Comparison of ENCODE assay signal across 8 mouse cellular contexts in the genomic region with DNA sequence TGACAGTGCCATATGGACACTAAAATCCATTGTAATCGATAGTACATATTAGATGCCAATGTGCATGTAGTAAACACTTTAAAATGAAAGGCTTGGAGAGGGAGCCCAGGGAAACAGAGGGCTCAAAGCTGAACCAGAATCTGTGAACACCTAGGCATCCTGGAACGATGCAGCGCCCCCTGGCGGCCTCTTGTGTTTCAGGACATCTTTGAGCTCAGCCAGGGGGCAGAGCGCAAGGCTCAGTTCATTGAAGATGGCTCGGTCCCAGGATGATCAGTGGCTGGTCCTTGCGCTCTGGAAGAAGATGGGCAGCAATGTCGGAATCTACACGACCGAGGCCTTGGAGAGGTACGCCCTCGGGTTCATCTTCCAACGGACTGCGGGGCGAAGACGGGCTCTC. TPM values are rescaled to one million over a fixed set of nuclear protein-coding genes. Genes with fewer than 3 reads are reported as not detected.
DNase-seq lines count a peak whose midpoint lies in the region; ATAC-seq and TF ChIP-seq lines count a peak whose summit lies in the region.
"Not testable (repeated sequence)": the region's sequence is repeated elsewhere in the genome, so short reads cannot be mapped to it uniquely, and the experiment has no call there.

Gene Hbq1a, plus strand, starts transcription at position 205 of the 400 bp plus-strand sequence.

- H3K27me3 ChIP-seq in G1E (ENCODE audit: insufficient read depth, low read length): peaks cover 31% of the 10 kb centered on the region
- not testable (repeated sequence) for H3K27me3 ChIP-seq in hindbrain, embryonic 11.5 days (ENCODE audit: control insufficient read depth, insufficient read depth, low read length); liver, embryonic 16.5 days (ENCODE audit: control insufficient read depth, insufficient read depth, low read depth, low read length); neural tube, embryonic 11.5 days (ENCODE audit: control insufficient read depth, insufficient read depth, low read length); stomach, embryonic 14.5 days (ENCODE audit: control insufficient read depth, insufficient read depth, low read length)

- not testable (repeated sequence) for H3K36me3 ChIP-seq in G1E (replicated peaks); hindbrain, embryonic 11.5 days (ENCODE audit: control insufficient read depth, insufficient read depth, low read length); liver, embryonic 16.5 days (ENCODE audit: control insufficient read depth, insufficient read depth); neural tube, embryonic 11.5 days (ENCODE audit: control insufficient read depth, insufficient read depth, low read length); stomach, embryonic 14.5 days (ENCODE audit: control insufficient read depth, insufficient read depth, low read length)

- H3K4me1 ChIP-seq in G1E (ENCODE audit: insufficient read depth, low read depth, low read length): peaks cover 24% of the 10 kb centered on the region
- H3K4me1 ChIP-seq in hindbrain, embryonic 11.5 days (replicated peaks; ENCODE audit: control insufficient read depth, insufficient read depth, low read length); liver, embryonic 16.5 days (ENCODE audit: control insufficient read depth, low read depth, low read length); neural tube, embryonic 11.5 days (ENCODE audit: control insufficient read depth, insufficient read depth, low read length); stomach, embryonic 14.5 days (ENCODE audit: control insufficient read depth, insufficient read depth, low read length): not testable (repeated sequence)

- DNase-seq in G1E (ENCODE audit: low spot score): not testable (repeated sequence)
- peak; percentile 40 for DNase-seq in cerebellum, adult 9-11 months
- DNase-seq in hindbrain, embryonic 11.5 days (ENCODE audit: low spot score): peak; percentile 66
- peak; percentile 24 to 65 for DNase-seq in layer of hippocampus, adult 8-10 months (ENCODE audit: low spot score in 2 of 2)
- peak; percentile 64 for DNase-seq in neural tube, embryonic 11.5 days (ENCODE audit: low spot score)

- WGBS in hindbrain, embryonic 11.5 days: 10% methylated on average over 16 of the region's 16 CpGs
- 6% methylated on average over 16 of the region's 16 CpGs for WGBS in liver, embryonic 16.5 days (ENCODE audit: insufficient replicate concordance)
- 5% methylated on average over 16 of the region's 16 CpGs for WGBS in neural tube, embryonic 11.5 days
- 7% methylated on average over 16 of the region's 16 CpGs for WGBS in stomach, embryonic 14.5 days

- not testable (repeated sequence) for H3K4me3 ChIP-seq in G1E (ENCODE audit: low read depth, low read length); hindbrain, embryonic 11.5 days (ENCODE audit: low read depth, low read length); neural tube, embryonic 11.5 days (ENCODE audit: low read depth, low read length); stomach, embryonic 14.5 days (ENCODE audit: low read depth, low read length)
- H3K4me3 ChIP-seq in liver, embryonic 16.5 days (ENCODE audit: low read depth, low read length): peak within 1 kb of the TSS; percentile 54

- H3K27ac ChIP-seq in hindbrain, embryonic 11.5 days (ENCODE audit: low read depth, low read length); neural tube, embryonic 11.5 days (ENCODE audit: low read depth, low read length); stomach, embryonic 14.5 days (ENCODE audit: low read length): not testable (repeated sequence)
- H3K27ac ChIP-seq in liver, embryonic 16.5 days (ENCODE audit: low read length): peak within 1 kb of the TSS; percentile 71

- H3K9me3 ChIP-seq in G1E (replicated peaks); hindbrain, embryonic 11.5 days (ENCODE audit: control insufficient read depth, low read length); liver, embryonic 16.5 days (replicated peaks; ENCODE audit: control insufficient read depth, low read length); neural tube, embryonic 11.5 days (ENCODE audit: control insufficient read depth, low read length); stomach, embryonic 14.5 days (ENCODE audit: control insufficient read depth, low read depth, low read length): not testable (repeated sequence)

- ATAC-seq in G1E (ENCODE audit: extremely low read depth, insufficient number of reproducible peaks, low FRiP score, poor library complexity, severe bottlenecking); liver, embryonic 16.5 days (ENCODE audit: low read depth); stomach, embryonic 14.5 days (ENCODE audit: insufficient number of reproducible peaks, insufficient read depth, low FRiP score, low read depth): not testable (repeated sequence)
- ATAC-seq in frontal cortex, adult (ENCODE audit: low TSS enrichment): peak; percentile 66
- 0 out of 2 replicates have a peak, but pooled peaks have one; percentile 45 for ATAC-seq in hindbrain, embryonic 11.5 days (ENCODE audit: low FRiP score)
- peak; percentile 48; the same call in 1 of the 2 replicates for ATAC-seq in neural tube, embryonic 11.5 days (ENCODE audit: insufficient read depth, low FRiP score, low TSS enrichment)

- peak within 1 kb of the TSS; percentile 31 for H3K4me2 ChIP-seq in hindbrain, embryonic 11.5 days (replicated peaks; ENCODE audit: low read depth, low read length)
- H3K4me2 ChIP-seq in liver, embryonic 16.5 days (ENCODE audit: low read depth, low read length): peak within 1 kb of the TSS; percentile 54
- H3K4me2 ChIP-seq in neural tube, embryonic 11.5 days (ENCODE audit: low read depth): peak within 1 kb of the TSS; percentile 27; the same call in 1 of the 2 replicates
- H3K4me2 ChIP-seq in stomach, embryonic 14.5 days (replicated peaks; ENCODE audit: low read depth, low read length): peak within 1 kb of the TSS; percentile 14; the same call in 1 of the 2 replicates

- TF ChIP-seq CTCF in G1E (IDR thresholded peaks at IDR 0.05; ENCODE audit: low read depth, low read length): peak; percentile 45; the same call in 1 of the 2 replicates

- not testable (repeated sequence) for H3K9ac ChIP-seq in hindbrain, embryonic 11.5 days (ENCODE audit: low read depth, low read length); neural tube, embryonic 11.5 days (ENCODE audit: low read length); stomach, embryonic 14.5 days (replicated peaks; ENCODE audit: low read depth, low read length)
- peak within 1 kb of the TSS; percentile 60 for H3K9ac ChIP-seq in liver, embryonic 16.5 days (ENCODE audit: low read depth, low read length)

RNA-seq across cellular contexts. Expression of gene Hbq1a, which starts in this region (rescaled TPM):
- total RNA-seq in G1E (2014; fragmentation: Nextera tagmentation) (not detected in 2 replicates), G1E (2017) (not detected in 2 replicates)
- polyA plus RNA-seq in G1E (2012): not detected in 2 replicates
- polyA plus RNA-seq in hindbrain, embryonic 11.5 days (2014; fragmentation: Nextera tagmentation; extraction: Ambion mirVana): not detected in 2 replicates
- 1 to 10 TPM in 1 of 4 experiments, under 1 TPM in 2, not detected in 1; 0.89 to 3.5 (median 0.91) TPM for total RNA-seq in layer of hippocampus, adult 8-10 months (2022)
- polyA plus RNA-seq in liver, embryonic 16.5 days (2015; fragmentation: Nextera tagmentation; extraction: Ambion mirVana): 6.4 and 7.3 TPM in 2 replicates
- polyA plus RNA-seq in neural tube, embryonic 11.5 days (2014; fragmentation: Nextera tagmentation; extraction: Ambion mirVana): 0.42 TPM in 1 of 2 replicates, not detected in the other
- 1.0 TPM in 1 of 2 replicates, not detected in the other for polyA plus RNA-seq in stomach, embryonic 14.5 days (2014; fragmentation: Nextera tagmentation; extraction: Ambion mirVana)

Comparison
In these comparisons a context has a peak if more than half of its experiments do, and no peak if none do; other contexts are left out.
1. Peak in DNase-seq, ATAC-seq and H3K4me2 ChIP-seq in hindbrain, embryonic 11.5 days; RNA of the gene not detected or under 1 TPM.
2. Peak in DNase-seq, ATAC-seq and H3K4me2 ChIP-seq in neural tube, embryonic 11.5 days; RNA of the gene not detected or under 1 TPM.